Mouse (Mus musculus) C3H10T1/2 (cell line): ENCODE data around the gene Timp4. TPM values are rescaled to one million over a fixed set of nuclear protein-coding genes. Genes with fewer than 3 reads are reported as not detected.

ENCODE experiments used
- polyA plus RNA-seq, 2 experiments: library from polyadenylated mRNA; unstranded; fragments of >200 nt; fragmentation: generic; extraction: Trizol; gene quantifications; one replicate each; pipeline ENCODE4 v1.2.1; 2012; ENCODE audit warnings: missing spikeins in 2 of 2

Gene Timp4
- under 1 TPM; 0.01 to 0.21 TPM for polyA plus RNA-seq

DNA sequence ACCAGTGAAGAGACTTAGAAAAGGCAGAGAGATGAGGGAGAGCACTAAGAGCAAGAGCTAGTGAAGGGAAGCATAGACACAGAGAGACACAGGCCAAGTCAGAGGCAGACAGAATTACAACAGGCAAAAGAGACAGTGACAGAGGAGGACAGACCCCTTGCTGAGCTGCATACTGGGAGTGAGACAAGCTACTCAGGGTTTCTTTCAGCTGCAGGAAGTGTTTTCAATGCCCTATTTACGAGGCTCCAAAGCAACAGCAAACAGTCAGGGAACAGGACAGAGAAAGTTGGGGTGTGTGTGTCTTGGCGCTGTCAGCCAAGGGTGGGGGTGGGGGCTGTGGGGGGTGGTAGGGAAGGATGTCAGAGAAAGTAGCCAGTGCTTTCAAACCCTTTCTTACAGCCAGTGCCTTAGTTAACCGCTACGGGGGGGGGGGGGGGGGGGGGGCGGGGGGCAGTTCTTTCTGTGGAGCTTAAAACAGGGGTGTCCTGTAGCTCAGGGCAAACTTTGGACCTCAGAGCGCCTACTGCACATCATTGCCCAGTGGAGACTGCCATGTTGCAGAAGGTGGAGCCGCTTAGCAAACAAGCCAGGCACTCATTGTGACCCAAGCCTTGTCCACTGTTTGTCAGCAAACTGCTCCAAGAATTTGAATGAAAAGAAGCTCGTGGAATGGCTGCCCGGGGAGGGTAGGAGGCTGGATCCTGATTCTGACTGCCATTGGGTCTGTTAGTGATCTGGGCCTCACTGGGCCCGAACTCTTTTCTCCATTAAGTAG lies at the start of gene Timp4:
Gene Timp4, minus strand, starts transcription at position 107 of the 775 bp plus-strand sequence.

DNA sequence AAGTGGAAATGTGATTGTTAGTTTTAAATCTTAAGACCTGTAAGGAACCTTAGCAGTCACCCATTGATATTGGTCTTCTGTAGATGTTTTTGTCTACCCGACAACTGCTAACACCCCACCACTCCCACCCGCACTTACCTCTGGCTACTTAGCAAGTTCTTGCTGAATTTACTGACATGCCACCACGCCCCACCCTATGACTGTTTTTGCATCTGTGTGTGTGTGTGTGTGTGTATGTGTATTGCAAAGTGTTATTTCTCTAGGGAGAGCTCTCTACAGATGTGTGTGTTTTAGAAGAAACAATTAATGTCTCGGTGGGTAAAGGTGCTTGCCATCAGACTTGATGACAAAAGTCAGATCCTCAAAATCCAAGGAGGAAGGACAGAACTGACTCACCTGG lies 25.0 kb downstream of the Timp4 start, which contains the start of gene Gm17482:
Gene Gm17482, plus strand, starts transcription at position 301 of the 400 bp plus-strand sequence.

Other genes starting within 250 kb of the Timp4 start
- gene Tamm41, start 214.3 kb downstream of the Timp4 start, polyA plus RNA-seq, result 10 to 100 TPM; 29.5 to 34.7 TPM
- under 1 TPM; 0.06 to 0.22 TPM for gene Syn2, start 117.3 kb downstream of the Timp4 start, polyA plus RNA-seq
- gene Gm17482, start 24.9 kb downstream of the Timp4 start, polyA plus RNA-seq, result not detected
- 10 to 100 TPM in 1 of 2 experiments, 1 to 10 TPM in 1; 3.5 to 21.5 TPM for gene Pparg, start 108.7 kb upstream of the Timp4 start, polyA plus RNA-seq